Mouse (Mus musculus) gonadal fat pad, adult 2 months (tissue): Measurements from ENCODE around the gene Aifm2. TPM values are rescaled to one million over a fixed set of nuclear protein-coding genes. Genes with fewer than 3 reads are reported as not detected.

Experiments used
- DNase-seq: peaks from one replicate; pipeline ENCODE4 v3.0.0-alpha.2; 2012; ENCODE audit warnings: low read depth
- polyA plus RNA-seq: library from polyadenylated mRNA; depleted of rRNA; stranded (reverse); fragments of >200 nt; gene quantifications from 2 replicates; pipeline ENCODE4 v1.2.3, GENCODE M21; 2012; rRNA removed

Gene Aifm2
- polyA plus RNA-seq, 1 experiment = 140 TPM

DNA sequence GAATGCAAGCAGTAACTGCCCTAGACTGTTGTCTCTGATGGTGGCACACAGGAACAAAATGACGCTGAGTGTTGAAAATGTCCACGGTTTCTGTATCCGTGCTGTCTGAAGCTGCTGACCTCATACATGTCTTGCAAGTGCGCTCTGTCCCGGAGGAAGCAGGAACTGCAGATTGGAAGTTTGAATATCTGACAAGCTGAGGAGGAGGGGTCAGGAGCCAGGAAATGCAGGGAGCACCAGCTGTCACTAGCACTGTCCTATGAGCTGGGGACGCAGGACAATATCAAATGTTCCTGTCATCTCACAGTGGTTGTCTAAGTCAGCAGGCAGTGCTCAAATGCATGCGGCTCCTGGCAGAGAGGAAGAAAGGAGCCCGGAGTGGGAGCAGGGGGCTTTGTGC lies 49.6 kb downstream of the Aifm2 start:
- DNase-seq = no peak

GRCm38 (mm10) chr10:61765558-61765957 lies 50.5 kb downstream of the Aifm2 start:
- no peak for DNase-seq

DNA sequence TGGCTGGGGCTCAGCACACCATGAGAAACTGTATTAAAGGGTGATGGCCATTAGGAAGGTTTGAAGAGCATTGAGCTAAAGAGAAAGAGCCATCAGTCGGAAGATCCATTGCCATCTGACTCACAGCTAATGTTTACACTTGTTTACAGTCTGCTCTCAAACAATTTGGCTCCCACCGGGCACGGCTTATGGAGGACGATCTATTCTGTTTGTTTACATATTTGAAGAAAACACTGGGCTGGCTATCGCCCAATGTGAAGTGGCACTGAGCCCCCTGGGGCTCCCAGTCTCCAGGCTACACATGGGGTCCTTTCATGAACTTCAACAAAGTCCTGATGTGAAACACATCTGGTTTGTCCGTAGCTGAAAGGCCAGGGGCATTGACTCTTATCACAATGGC lies 51.7 kb downstream of the Aifm2 start:
- DNase-seq = no peak

GRCm38 (mm10) chr10:61781461-61782128 lies 66.5 kb downstream of the Aifm2 start:
- DNase-seq = no peak

GRCm38 (mm10) chr10:61782799-61783611 lies 67.9 kb downstream of the Aifm2 start:
- DNase-seq = no peak

GRCm38 (mm10) chr10:61783621-61784251 lies 68.7 kb downstream of the Aifm2 start, which contains the start of gene H2afy2:
Gene H2afy2, minus strand, starts transcription at chr10:61784147.
- no peak for DNase-seq

DNA sequence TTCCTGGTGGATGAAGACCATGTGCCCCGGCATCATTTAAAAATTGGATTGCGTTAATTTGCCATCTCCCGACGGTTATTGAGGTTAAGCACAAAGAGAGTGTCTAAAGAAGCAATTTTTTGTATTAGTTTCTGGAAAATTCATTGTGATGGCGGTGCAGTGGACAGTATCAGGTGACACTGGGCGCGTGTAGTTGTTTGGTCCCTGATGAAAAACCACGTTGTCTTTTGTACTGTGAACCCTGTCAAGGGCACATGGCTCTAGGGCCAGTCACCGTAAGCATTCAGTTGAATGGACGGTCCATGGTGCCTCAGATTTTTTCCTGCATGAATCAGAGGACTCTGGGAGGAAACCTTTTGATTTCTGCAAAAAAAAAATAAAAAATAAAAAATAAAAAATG lies 69.4 kb downstream of the Aifm2 start:
- no peak for DNase-seq

- no peak for DNase-seq
Measured at GRCm38 (mm10) chr10:61787541-61788313, 72.7 kb downstream of the Aifm2 start.

DNA sequence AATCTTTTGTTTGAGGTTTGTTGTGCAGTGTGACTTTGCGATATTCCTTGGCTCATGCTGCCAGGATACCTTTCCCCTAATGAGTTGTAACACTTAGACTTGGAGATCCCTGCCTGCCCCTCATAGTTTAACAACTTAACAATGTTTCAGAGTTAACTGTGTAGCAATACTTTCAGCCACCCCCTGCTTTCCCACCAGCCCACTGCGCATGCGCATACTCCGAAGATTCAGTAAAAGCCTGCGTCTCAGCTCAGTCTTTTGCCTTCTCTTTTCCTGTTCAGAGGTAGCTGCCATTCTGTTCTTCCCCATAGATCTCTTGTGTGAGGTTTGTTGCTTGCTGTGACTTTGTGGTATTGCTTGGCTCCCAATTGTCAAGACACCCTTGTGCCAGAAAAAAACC lies 73.4 kb downstream of the Aifm2 start:
- no peak for DNase-seq

Other genes with a start within 250 kb of the Aifm2 start
- gene Lrrc20, start 239.5 kb upstream of the Aifm2 start, polyA plus RNA-seq = 8.3 and 8.4 TPM in 2 replicates
- gene Npffr1, start 119.8 kb upstream of the Aifm2 start, polyA plus RNA-seq = 0.32 and 0.39 TPM in 2 replicates
- gene Ppa1, start 66.7 kb upstream of the Aifm2 start, polyA plus RNA-seq = 44.5 and 56.0 TPM in 2 replicates
- gene Sar1a, start 35.0 kb upstream of the Aifm2 start, polyA plus RNA-seq = 102 and 121 TPM in 2 replicates
- gene Tysnd1, start 19.7 kb upstream of the Aifm2 start, polyA plus RNA-seq = 56.5 and 58.5 TPM in 2 replicates
- 4.6 and 6.5 TPM in 2 replicates for gene H2afy2, start 68.9 kb downstream of the Aifm2 start, polyA plus RNA-seq